In the genomic region with DNA sequence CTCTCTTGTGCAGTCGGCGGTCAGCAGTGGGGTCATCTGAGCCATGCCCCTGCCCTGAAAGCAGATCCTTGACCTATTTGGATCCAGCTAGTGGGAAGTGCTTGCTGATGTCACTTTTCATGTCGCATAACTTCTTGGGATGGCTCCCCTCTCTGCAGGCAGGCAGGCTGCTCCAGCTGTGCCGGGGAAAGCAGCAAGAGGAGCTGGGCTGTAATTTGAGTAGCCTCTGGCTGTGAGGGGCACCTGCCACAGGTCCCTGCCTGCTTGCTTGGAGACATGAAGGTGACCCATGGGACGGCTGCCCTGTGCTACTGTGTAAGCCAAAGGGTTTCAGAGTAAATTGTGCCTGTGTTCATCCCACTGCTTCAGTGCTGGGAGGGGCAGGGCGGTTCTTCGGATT, we compare ENCODE assay signal across 24 mouse cellular contexts. TPM values are rescaled to one million over a fixed set of nuclear protein-coding genes. Genes with fewer than 3 reads are reported as not detected.
DNase-seq lines count a peak whose midpoint lies in the region; ATAC-seq and TF ChIP-seq lines count a peak whose summit lies in the region.
"Had no signal": no experiment of that assay in that cellular context is flagged by ENCODE, and none has a peak within 500 bp of the region (broad histone marks: within the 10 kb centered on the region; RNA-seq: fewer than 3 reads in every experiment).

No protein-coding gene starts in this region.

- TF ChIP-seq CTCF in kidney, postnatal 0 days (IDR thresholded peaks at IDR 0.05; ENCODE audit: low read depth) = no peak

- no peaks in the 10 kb centered on the region for H3K36me3 ChIP-seq in kidney, postnatal 0 days (ENCODE audit: insufficient read depth, low read length)
- H3K36me3 ChIP-seq: embryonic facial prominence, embryonic 13.5 days; forebrain, embryonic 15.5 days; limb, embryonic 12.5 days; liver, embryonic 12.5 days had no signal

- H3K9ac ChIP-seq in kidney, postnatal 0 days (ENCODE audit: low read depth, low read length) = no peak overlapping the region
- H3K9ac ChIP-seq: embryonic facial prominence, embryonic 13.5 days; forebrain, embryonic 15.5 days; limb, embryonic 12.5 days; liver, embryonic 12.5 days had no signal

- DNase-seq in gastrocnemius, postnatal 25 days = peak; percentile 15
- DNase-seq in gastrocnemius, adult 8-10 months (ENCODE audit: low spot score in 2 of 2) = no peak
- DNase-seq in kidney, postnatal 0 days (ENCODE audit: low spot score) = no peak
- DNase-seq in kidney, adult 18-20 months = no peak
- peak; percentile 28 for DNase-seq in embryo, embryonic 10.5 days (ENCODE audit: low spot score)
- peak; percentile 27 for DNase-seq in kidney, postnatal 14 days
- DNase-seq in cerebellum, adult 9-10 months = no peak
- DNase-seq in cerebellum, adult 11-12 months = no peak
- DNase-seq: adrenal gland, postnatal 25 days; B cell, adult 2 months; cerebellum, adult 11 months; cerebellum, postnatal 25 days; lung, adult 2 months; lung, postnatal 36 days; right cerebral cortex, adult 18-20 months; thymus, postnatal 14 days had no signal

- 16% methylated on average over 7 of the region's 7 CpGs for WGBS in kidney, postnatal 0 days

- no peak overlapping the region for H3K4me3 ChIP-seq in kidney, postnatal 0 days (replicated peaks; ENCODE audit: low read depth, low read length)
- H3K4me3 ChIP-seq: embryonic facial prominence, embryonic 13.5 days; forebrain, embryonic 15.5 days; heart, adult 2 months; left cerebral cortex, adult 2 months; limb, embryonic 12.5 days; liver, embryonic 12.5 days had no signal

- no peak overlapping the region for H3K27ac ChIP-seq in kidney, postnatal 0 days
- H3K27ac ChIP-seq: embryonic facial prominence, embryonic 13.5 days; forebrain, embryonic 15.5 days; heart, adult 2 months; left cerebral cortex, adult 2 months; limb, embryonic 12.5 days; liver, embryonic 12.5 days; stomach, postnatal 0 days had no signal

- ATAC-seq in kidney, postnatal 0 days (replicated peaks; ENCODE audit: low FRiP score, low read depth) = 0 out of 2 replicates have a peak, but pooled peaks have one; percentile 14
- ATAC-seq: forebrain, embryonic 15.5 days; liver, embryonic 12.5 days had no signal

- no peak overlapping the region for H3K4me2 ChIP-seq in kidney, postnatal 0 days (ENCODE audit: low read length)
- H3K4me2 ChIP-seq: embryonic facial prominence, embryonic 13.5 days; forebrain, embryonic 15.5 days; limb, embryonic 12.5 days; liver, embryonic 12.5 days; midbrain, embryonic 11.5 days had no signal

- no peaks in the 10 kb centered on the region for H3K27me3 ChIP-seq in kidney, postnatal 0 days (ENCODE audit: insufficient read depth, low read length)
- H3K27me3 ChIP-seq: forebrain, embryonic 15.5 days had no signal

- H3K4me1 ChIP-seq in kidney, postnatal 0 days (replicated peaks; ENCODE audit: insufficient read depth, low read length) = 0 out of 2 replicates have a peak, but pooled peaks cover 16% of the 10 kb centered on the region
- H3K4me1 ChIP-seq: forebrain, embryonic 15.5 days had no signal

- H3K9me3 ChIP-seq in kidney, postnatal 0 days (replicated peaks; ENCODE audit: low read length) = no peaks in the 10 kb centered on the region
- H3K9me3 ChIP-seq: embryonic facial prominence, embryonic 13.5 days; forebrain, embryonic 15.5 days; limb, embryonic 12.5 days; liver, embryonic 12.5 days had no signal

RNA-seq across cellular contexts. Expression of a gene that starts 54.9 kb away (rescaled TPM):
- total RNA-seq in gastrocnemius, postnatal 25 days (2021) = 1 to 10 TPM; 1.9 to 2.0 TPM
- 1 to 10 TPM; 3.1 to 8.5 (median 5.0) TPM for total RNA-seq in gastrocnemius, adult 8-10 months (2022)
- polyA plus RNA-seq in kidney, postnatal 0 days (2015; fragmentation: Nextera tagmentation; extraction: Ambion mirVana) = 21.7 and 25.7 TPM in 2 replicates

Comparison
In these comparisons a context has a peak if more than half of its experiments do, and no peak if none do; other contexts are left out.
1. DNase-seq: peak in gastrocnemius, postnatal 25 days (single experiment), embryo, embryonic 10.5 days (single experiment) and kidney, postnatal 14 days (single experiment); none in gastrocnemius, adult 8-10 months (0 of 2), kidney, postnatal 0 days (single experiment), kidney, adult 18-20 months (single experiment), cerebellum, adult 9-10 months (single experiment) and cerebellum, adult 11-12 months (single experiment).